Mouse (Mus musculus) embryonic facial prominence, embryonic 11.5 days (tissue): ENCODE measurements around the gene Mpo. TPM values are rescaled to one million over a fixed set of nuclear protein-coding genes. Genes with fewer than 3 reads are reported as not detected.

Experiments
- ATAC-seq: fragments of 200-750 bp; cut with Nextera tagmentation; replicated peaks from 2 replicates; pipeline ENCODE4 v1.8.0; 2017; ENCODE audit warnings: low read depth; ENCODE audit not compliant: insufficient number of reproducible peaks, low FRiP score, low TSS enrichment
- DNase-seq: peaks from one replicate; pipeline ENCODE4 v3.0.0-alpha.2; 2015; ENCODE audit warnings: low spot score
- H3K27ac ChIP-seq: fragments of 300-500 bp; sonication (generic); replicated peaks from 2 replicates; pipeline ENCODE4 v1.5.1; 2014; ENCODE audit warnings: mild to moderate bottlenecking, low read depth, low read length, control low read depth
- H3K27me3 ChIP-seq: fragments of 300-500 bp; sonication (generic); 2 replicates; pipeline ENCODE4 v1.6.1; 2014; ENCODE audit warnings: mild to moderate bottlenecking, low read length, moderate library complexity, mixed read lengths; ENCODE audit not compliant: control insufficient read depth, insufficient read depth
- H3K36me3 ChIP-seq: fragments of 300-500 bp; sonication (generic); replicated peaks from 2 replicates; pipeline ENCODE4 v1.6.1; 2014; ENCODE audit warnings: low read depth, mild to moderate bottlenecking, low read length, moderate library complexity, mixed read lengths; ENCODE audit not compliant: control insufficient read depth, insufficient read depth
- H3K4me1 ChIP-seq: fragments of 300-500 bp; sonication (generic); 2 replicates; pipeline ENCODE4 v1.6.1; 2014; ENCODE audit warnings: low read length, mixed read lengths; ENCODE audit not compliant: control insufficient read depth, insufficient read depth
- H3K4me2 ChIP-seq: fragments of 300-500 bp; sonication (generic); 2 replicates; pipeline ENCODE4 v1.6.1; 2014; ENCODE audit warnings: low read depth, mild to moderate bottlenecking, control low read depth, low read length, moderate library complexity
- H3K4me3 ChIP-seq: fragments of 300-500 bp; sonication (generic); 2 replicates; pipeline ENCODE4 v1.5.1; 2014; ENCODE audit warnings: low read depth, low read length, control low read depth
- H3K9ac ChIP-seq: fragments of 300-500 bp; sonication (generic); replicated peaks from 2 replicates; pipeline ENCODE4 v1.6.1; 2014; ENCODE audit warnings: mild to moderate bottlenecking, control low read depth, low read length
- H3K9me3 ChIP-seq: fragments of 300-500 bp; sonication (generic); replicated peaks from 2 replicates; pipeline ENCODE4 v1.6.1; 2016; ENCODE audit warnings: mild to moderate bottlenecking, low read length, inconsistent platforms, mixed read lengths; ENCODE audit not compliant: control insufficient read depth
- WGBS: fragments of 180-500 bp; shearing (Covaris S2); extraction: QIAGEN DNeasy Blood & Tissue Kit; methylation state at CpG from one replicate; pipeline ENCODE4 v1.1.7; 2014; 5-methylcytosine and 5-hydroxymethylcytosine counted together
- polyA plus RNA-seq: library from polyadenylated mRNA; unstranded; fragments of >200 nt; fragmentation: Nextera tagmentation; extraction: Ambion mirVana; gene quantifications from 2 replicates; pipeline ENCODE4 v1.2.1, GENCODE M21; 2014

The Mpo gene
- polyA plus RNA-seq, 1 experiment from 2014 or later: 7.2 TPM

DNA sequence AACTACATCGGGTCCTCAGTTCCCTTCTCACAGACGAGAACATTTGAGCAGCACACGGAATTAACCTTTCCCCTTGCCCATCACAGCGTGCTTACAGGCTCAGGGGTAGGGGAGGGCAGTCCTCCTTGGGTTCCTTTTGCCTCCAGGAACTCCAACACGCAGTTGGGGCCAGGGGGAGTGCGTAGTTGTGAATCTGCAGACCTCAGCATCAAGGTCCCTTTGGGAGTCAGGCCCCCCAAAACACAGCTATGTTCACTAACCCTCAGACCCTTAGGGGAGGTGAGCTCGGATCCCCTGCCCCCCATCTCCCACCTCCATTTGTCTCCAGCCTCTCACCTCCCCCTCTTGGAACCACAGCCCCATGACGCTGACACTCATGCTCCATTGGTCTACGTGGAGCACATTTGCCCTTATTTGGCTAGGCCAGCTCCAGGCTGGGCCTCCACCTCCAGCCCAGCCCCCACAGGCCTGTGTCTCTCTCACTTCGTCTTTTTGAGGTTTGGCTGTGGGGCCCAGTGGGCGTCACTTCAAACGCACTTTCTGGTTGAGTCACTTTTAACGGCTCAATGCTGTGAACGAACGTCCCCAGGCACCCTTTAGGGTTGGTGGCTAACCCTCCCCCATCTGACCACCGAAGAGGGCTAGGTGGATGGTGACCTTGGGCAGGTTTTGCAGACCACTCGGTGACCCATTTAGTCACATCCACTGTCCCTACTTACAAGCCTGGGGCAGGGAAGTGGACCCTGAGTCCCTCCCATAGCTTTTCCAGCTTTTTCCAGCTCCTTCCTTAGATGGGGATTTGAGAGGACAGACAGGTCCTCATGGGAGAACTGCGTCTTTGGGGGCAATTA lies 44.0 kb upstream of the Mpo start:
- no peak for DNase-seq
- H3K4me2 ChIP-seq: no peak overlapping the region
- no peak overlapping the region for H3K9ac ChIP-seq
- ATAC-seq: no peak
- no peaks in the 10 kb centered on the region for H3K27me3 ChIP-seq
- 62% methylated on average over 18 of the region's 18 CpGs for WGBS
- H3K4me1 ChIP-seq: no peaks in the 10 kb centered on the region
- H3K9me3 ChIP-seq: no peaks in the 10 kb centered on the region
- no peak overlapping the region for H3K4me3 ChIP-seq
- H3K36me3 ChIP-seq: no peaks in the 10 kb centered on the region
- H3K27ac ChIP-seq: no peak overlapping the region

DNA sequence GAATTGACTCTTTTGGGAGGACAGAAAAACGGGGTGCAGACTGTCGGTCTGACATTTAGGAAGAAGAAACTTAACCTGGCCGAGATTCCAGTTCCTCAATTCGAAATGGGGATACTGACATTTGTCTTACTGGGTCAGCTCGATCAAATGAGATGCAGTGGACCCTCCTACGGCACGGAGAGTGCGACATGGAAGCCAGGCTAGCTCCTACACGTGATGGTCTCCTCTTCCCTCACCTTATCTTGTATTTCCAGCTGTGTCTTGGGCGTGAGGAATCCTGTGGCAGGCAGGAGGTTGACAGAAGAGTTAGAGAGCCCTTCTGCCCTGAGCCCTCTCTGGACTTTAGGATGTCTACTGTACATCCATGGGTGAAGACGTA lies 43.3 kb upstream of the Mpo start:
- no peak for ATAC-seq
- Histone ChIP-seq H3K27me3 (no peaks in the 10 kb centered on the region), H3K27ac (no peak overlapping the region), H3K4me3 (no peak overlapping the region), H3K4me1 (no peaks in the 10 kb centered on the region), H3K9ac (no peak overlapping the region), H3K9me3 (no peaks in the 10 kb centered on the region), H3K4me2 (no peak overlapping the region), H3K36me3 (no peaks in the 10 kb centered on the region)
- WGBS: 84% methylated on average over 11 of the region's 11 CpGs
- DNase-seq: no peak

DNA sequence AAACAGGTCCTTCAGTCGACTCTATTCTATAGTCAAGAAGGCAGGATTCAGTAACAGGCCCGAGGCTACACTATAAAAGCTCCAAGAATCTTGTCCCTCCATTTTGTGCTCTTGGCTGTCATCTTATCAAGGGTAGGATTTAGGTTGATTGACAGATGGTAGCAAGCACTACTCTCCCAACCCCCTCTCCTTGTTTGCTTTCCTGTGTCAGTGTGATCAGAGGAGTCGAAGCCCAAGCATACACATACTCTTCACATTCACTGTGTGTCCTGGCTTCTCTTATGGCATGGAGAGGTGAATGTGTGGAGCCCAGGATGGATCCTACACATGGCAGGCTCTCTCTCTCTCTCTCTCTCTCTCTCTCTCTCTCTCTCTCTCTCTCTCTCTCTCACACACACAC lies 42.9 kb upstream of the Mpo start:
- Histone ChIP-seq H3K9ac (no peak overlapping the region), H3K4me3 (no peak overlapping the region), H3K9me3 (no peaks in the 10 kb centered on the region), H3K27me3 (no peaks in the 10 kb centered on the region), H3K27ac (no peak overlapping the region), H3K4me2 (no peak overlapping the region), H3K4me1 (no peaks in the 10 kb centered on the region), H3K36me3 (no peaks in the 10 kb centered on the region)
- ATAC-seq (no peak), DNase-seq (no peak)
- 72% methylated on average over 3 of the region's 3 CpGs for WGBS

DNA sequence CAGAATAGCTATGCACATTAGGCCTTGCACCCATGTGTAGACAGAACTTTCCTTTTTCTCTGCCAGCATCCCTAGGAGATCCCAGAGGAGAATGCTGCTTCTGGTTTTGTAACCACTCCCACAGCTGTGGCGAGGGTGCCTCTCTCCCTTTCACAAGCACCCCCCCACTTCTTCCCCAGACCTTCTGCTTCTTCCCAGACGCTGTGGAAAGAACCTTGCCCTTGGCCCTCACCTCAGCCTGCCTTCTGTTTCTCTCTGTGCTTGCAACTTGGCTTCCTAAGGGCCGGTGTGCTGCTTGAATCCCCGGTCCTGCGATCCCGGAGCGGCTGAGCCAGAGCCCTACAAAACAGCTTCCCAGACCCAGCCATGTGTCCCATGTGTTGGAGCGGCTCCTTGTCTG lies 42.4 kb upstream of the Mpo start:
- 87% methylated on average over 8 of the region's 8 CpGs for WGBS
- ATAC-seq (no peak), DNase-seq (no peak)
- no peaks in the 10 kb centered on the region for H3K4me1 ChIP-seq
- H3K9ac ChIP-seq: no peak overlapping the region
- no peak overlapping the region for H3K27ac ChIP-seq
- H3K9me3 ChIP-seq: no peaks in the 10 kb centered on the region
- no peak overlapping the region for H3K4me3 ChIP-seq
- H3K4me2 ChIP-seq: no peak overlapping the region
- no peaks in the 10 kb centered on the region for H3K36me3 ChIP-seq
- H3K27me3 ChIP-seq: no peaks in the 10 kb centered on the region

DNA sequence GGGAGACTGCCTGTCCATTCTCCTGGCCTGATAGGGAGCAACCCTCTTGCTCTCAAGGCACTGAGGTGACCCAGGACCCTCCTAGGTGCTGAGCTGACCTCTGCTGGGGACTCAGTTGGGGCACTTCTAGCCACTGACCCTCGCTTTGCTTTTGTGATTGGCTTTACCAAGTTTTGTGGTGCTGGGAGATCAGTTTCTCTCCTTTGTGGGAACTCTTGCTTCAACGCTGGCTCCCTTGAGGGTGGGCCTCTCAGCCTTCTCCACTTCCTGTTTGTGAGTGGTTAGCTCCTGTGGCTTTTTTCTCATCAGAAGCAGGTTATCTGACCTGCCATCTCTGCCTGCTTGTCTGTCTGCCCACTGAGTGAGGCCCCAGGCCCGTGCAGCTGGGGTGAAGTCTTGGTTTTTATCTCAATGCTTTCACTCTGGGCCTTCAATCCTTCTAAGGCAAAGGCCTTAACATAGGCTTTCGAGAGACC lies 41.9 kb upstream of the Mpo start:
- Histone ChIP-seq H3K9ac (no peak overlapping the region), H3K4me1 (no peaks in the 10 kb centered on the region), H3K27me3 (no peaks in the 10 kb centered on the region), H3K36me3 (no peaks in the 10 kb centered on the region), H3K27ac (no peak overlapping the region), H3K4me2 (no peak overlapping the region), H3K4me3 (no peak overlapping the region), H3K9me3 (no peaks in the 10 kb centered on the region)
- ATAC-seq: no peak
- WGBS: 71% methylated on average over 4 of the region's 4 CpGs
- DNase-seq: no peak

DNA sequence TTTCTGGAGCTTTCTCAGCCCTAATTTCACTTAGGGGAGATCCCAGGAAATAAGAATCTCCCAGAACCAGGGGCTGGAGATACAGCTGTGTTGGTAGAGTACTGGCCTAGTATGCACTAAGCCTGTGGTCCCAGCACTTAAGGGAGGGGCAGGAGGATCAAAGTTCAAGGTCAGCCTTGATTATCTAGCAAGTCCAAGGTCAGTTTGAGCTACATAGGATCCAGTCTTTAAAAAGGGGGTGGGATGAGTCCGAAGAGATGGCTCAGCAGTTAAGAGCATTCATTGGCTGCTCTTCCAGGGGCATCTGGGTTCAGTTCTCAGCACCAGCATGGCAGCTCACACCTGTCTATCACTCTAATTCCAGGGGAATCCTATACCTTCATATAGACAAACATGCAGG lies 41.1 kb upstream of the Mpo start:
- 88% methylated on average over 1 of the region's 1 CpGs for WGBS
- Histone ChIP-seq H3K4me3 (no peak overlapping the region), H3K4me2 (no peak overlapping the region), H3K9ac (no peak overlapping the region), H3K27me3 (no peaks in the 10 kb centered on the region), H3K27ac (no peak overlapping the region), H3K9me3 (no peaks in the 10 kb centered on the region), H3K4me1 (no peaks in the 10 kb centered on the region), H3K36me3 (no peaks in the 10 kb centered on the region)
- ATAC-seq (no peak), DNase-seq (no peak)

DNA sequence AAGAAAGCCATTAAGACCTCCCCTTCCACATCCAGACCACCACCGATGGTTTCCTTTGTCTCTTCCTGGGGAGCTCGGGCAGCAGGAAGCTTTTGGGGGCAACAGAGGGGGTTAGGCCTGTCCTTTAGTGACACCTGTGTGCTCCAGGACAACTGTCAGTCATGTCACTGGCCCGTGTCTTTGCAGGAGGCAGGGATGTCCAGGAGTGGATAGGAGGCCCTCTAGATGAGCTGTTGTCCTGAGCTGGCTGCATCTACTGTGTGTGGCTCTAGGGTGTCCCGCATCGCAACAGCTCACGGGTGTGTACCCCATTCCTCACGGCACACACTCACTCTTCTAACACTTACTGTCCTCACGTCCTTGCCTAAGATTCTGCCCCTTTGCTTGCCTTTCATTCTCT lies 40.1 kb upstream of the Mpo start:
- ATAC-seq (no peak), DNase-seq (no peak)

DNA sequence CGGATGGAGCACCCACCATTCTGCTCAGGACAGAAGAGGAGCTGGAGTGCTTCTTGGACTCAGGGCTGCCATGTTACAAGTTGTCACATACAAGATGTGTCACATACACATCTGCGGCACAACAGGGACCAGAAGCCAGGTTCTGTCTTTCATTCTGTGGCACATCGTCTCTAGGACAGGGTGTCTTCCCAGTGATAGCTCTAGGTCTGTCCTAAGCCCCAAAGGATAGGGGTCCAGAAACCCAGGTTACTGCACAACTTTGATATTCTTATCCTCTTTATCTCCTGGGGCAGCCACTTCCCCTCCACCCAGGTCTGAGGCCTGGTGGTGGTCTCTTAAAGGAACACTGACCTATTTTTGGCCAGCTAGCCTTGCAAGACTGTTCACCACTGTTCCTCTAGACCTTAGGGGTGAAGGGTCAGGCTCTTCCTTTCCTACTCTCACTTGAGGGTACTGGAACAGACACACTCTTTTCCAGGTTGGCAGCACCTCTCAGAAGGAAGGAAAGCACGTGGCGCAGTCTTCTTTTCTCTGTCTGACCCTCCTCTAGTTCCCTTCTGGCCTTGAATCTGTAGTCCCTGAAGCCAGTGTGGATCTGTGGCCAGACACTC lies 39.4 kb upstream of the Mpo start:
- H3K4me1 ChIP-seq: no peaks in the 10 kb centered on the region
- no peak for ATAC-seq
- H3K4me2 ChIP-seq: no peak overlapping the region
- WGBS: 78% methylated on average over 5 of the region's 5 CpGs
- H3K27ac ChIP-seq: no peak overlapping the region
- no peaks in the 10 kb centered on the region for H3K9me3 ChIP-seq
- DNase-seq: no peak
- no peak overlapping the region for H3K4me3 ChIP-seq
- H3K9ac ChIP-seq: no peak overlapping the region
- H3K36me3 ChIP-seq: no peaks in the 10 kb centered on the region
- no peaks in the 10 kb centered on the region for H3K27me3 ChIP-seq

More for the DNA sequence above, 40.1 kb upstream of the Mpo start:
- no peak overlapping the region for H3K4me2 ChIP-seq
- no peak overlapping the region for H3K4me3 ChIP-seq
- no peaks in the 10 kb centered on the region for H3K4me1 ChIP-seq
- no peaks in the 10 kb centered on the region for H3K36me3 ChIP-seq
- H3K27me3 ChIP-seq: no peaks in the 10 kb centered on the region
- H3K27ac ChIP-seq: no peak overlapping the region
- WGBS: 83% methylated on average over 8 of the region's 8 CpGs
- no peaks in the 10 kb centered on the region for H3K9me3 ChIP-seq
- no peak overlapping the region for H3K9ac ChIP-seq
